Mouse (Mus musculus): ENCODE measurements around the gene Sash1. TPM values are rescaled to one million over a fixed set of nuclear protein-coding genes. Genes with fewer than 3 reads are reported as not detected.

The Sash1 gene
- polyA plus RNA-seq, 1 experiment from 2014 or later, result 5.5 TPM

GRCm38 (mm10) chr10:8785451-8786145, 100.3 kb downstream of the Sash1 start:
- H3K4me1 ChIP-seq (replicated peaks; ENCODE audit: insufficient read depth, low read length), result peaks cover 19% of the 10 kb centered on the region; the same call in 1 of the 2 replicates
- H3K27me3 ChIP-seq (ENCODE audit: insufficient read depth, low read length), result no peaks in the 10 kb centered on the region
- H3K9me3 ChIP-seq (replicated peaks; ENCODE audit: low read length), result no peaks in the 10 kb centered on the region
- TF ChIP-seq CTCF (IDR thresholded peaks at IDR 0.05; ENCODE audit: low read depth), result no peak
- peaks cover 11% of the 10 kb centered on the region for H3K36me3 ChIP-seq (ENCODE audit: insufficient read depth, low read length)
- ATAC-seq (replicated peaks; ENCODE audit: low FRiP score, low read depth) (0 out of 2 replicates have a peak, but pooled peaks have one; percentile 45), DNase-seq (ENCODE audit: low spot score) (peak; percentile 81)
- H3K4me3 ChIP-seq (replicated peaks; ENCODE audit: low read depth, low read length), result no peak overlapping the region
- no peak overlapping the region for H3K9ac ChIP-seq (ENCODE audit: low read depth, low read length)
- 20% methylated on average over 11 of the region's 11 CpGs for WGBS
- H3K4me2 ChIP-seq (ENCODE audit: low read length), result 0 out of 2 replicates have a peak overlapping the region, but pooled peaks have one; percentile 0
- H3K27ac ChIP-seq, result peak overlapping the region; percentile 67

- WGBS, result 65% methylated on average over 10 of the region's 10 CpGs
- Histone ChIP-seq H3K27ac (no peak overlapping the region), H3K9me3 (replicated peaks; ENCODE audit: low read length) (no peaks in the 10 kb centered on the region), H3K4me2 (ENCODE audit: low read length) (no peak overlapping the region), H3K36me3 (ENCODE audit: insufficient read depth, low read length) (peaks cover 21% of the 10 kb centered on the region), H3K9ac (ENCODE audit: low read depth, low read length) (no peak overlapping the region), H3K4me3 (replicated peaks; ENCODE audit: low read depth, low read length) (no peak overlapping the region), H3K27me3 (ENCODE audit: insufficient read depth, low read length) (no peaks in the 10 kb centered on the region), H3K4me1 (replicated peaks; ENCODE audit: insufficient read depth, low read length) (peaks cover 13% of the 10 kb centered on the region; the same call in 1 of the 2 replicates)
- no peak for TF ChIP-seq CTCF (IDR thresholded peaks at IDR 0.05; ENCODE audit: low read depth)
- peak; percentile 53 for DNase-seq (ENCODE audit: low spot score)
- no peak for ATAC-seq (replicated peaks; ENCODE audit: low FRiP score, low read depth)
Measured at GRCm38 (mm10) chr10:8781876-8782372, 103.9 kb downstream of the Sash1 start.

DNA sequence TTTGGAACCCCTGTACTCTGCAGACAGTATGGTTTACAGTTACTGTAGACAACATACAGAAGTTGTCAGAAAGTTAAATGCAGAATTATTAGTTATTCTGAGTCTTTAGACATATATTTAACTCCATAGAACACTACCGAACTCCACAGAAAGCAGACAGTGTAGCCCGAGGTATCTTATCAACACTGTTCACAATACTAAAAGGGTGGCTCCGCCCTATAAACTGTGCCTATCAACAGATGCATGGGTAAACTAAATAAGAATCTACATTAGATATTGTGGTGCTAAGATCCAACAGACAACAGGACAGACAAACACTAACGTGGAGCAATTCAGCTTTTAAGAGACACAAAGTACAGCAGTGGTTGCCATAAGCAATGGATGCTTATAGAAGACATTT, 106.0 kb downstream of the Sash1 start:
- H3K9me3 ChIP-seq (replicated peaks; ENCODE audit: low read length), result no peaks in the 10 kb centered on the region
- no peak for TF ChIP-seq CTCF (IDR thresholded peaks at IDR 0.05; ENCODE audit: low read depth)
- no peak overlapping the region for H3K27ac ChIP-seq
- H3K9ac ChIP-seq (ENCODE audit: low read depth, low read length), result no peak overlapping the region
- H3K4me1 ChIP-seq (replicated peaks; ENCODE audit: insufficient read depth, low read length), result no peaks in the 10 kb centered on the region
- H3K36me3 ChIP-seq (ENCODE audit: insufficient read depth, low read length), result peaks cover 25% of the 10 kb centered on the region
- no peaks in the 10 kb centered on the region for H3K27me3 ChIP-seq (ENCODE audit: insufficient read depth, low read length)
- 95% methylated on average over 4 of the region's 4 CpGs for WGBS
- DNase-seq (ENCODE audit: low spot score) (no peak), ATAC-seq (replicated peaks; ENCODE audit: low FRiP score, low read depth) (no peak)
- no peak overlapping the region for H3K4me2 ChIP-seq (ENCODE audit: low read length)
- H3K4me3 ChIP-seq (replicated peaks; ENCODE audit: low read depth, low read length), result no peak overlapping the region

DNA sequence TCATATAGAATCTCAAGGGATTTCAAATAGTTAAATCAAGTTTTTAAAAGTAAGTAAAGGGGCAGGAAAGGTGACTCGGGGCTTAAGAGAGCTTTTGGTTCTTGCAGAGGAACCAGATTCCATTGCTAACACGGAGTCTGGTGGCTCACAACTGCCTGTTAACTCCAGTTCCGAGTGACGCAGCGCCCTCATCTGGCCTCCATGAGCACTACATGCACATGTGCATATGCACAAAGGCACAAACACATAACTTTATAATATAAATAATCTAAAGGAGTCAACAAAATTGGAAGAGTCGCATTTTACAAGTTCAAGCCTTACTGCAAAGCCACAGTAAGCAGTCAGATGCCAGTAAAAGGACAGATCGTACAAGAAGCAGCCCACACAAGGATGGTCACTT, 107.0 kb downstream of the Sash1 start:
- 93% methylated on average over 7 of the region's 7 CpGs for WGBS
- peak; percentile 34; the same call in 1 of the 2 replicates for TF ChIP-seq CTCF (IDR thresholded peaks at IDR 0.05; ENCODE audit: low read depth)
- peaks cover 21% of the 10 kb centered on the region for H3K36me3 ChIP-seq (ENCODE audit: insufficient read depth, low read length)
- H3K9me3 ChIP-seq (replicated peaks; ENCODE audit: low read length), result no peaks in the 10 kb centered on the region
- H3K4me1 ChIP-seq (replicated peaks; ENCODE audit: insufficient read depth, low read length), result no peaks in the 10 kb centered on the region
- ATAC-seq (replicated peaks; ENCODE audit: low FRiP score, low read depth), result no peak
- DNase-seq (ENCODE audit: low spot score), result no peak
- no peak overlapping the region for H3K4me2 ChIP-seq (ENCODE audit: low read length)
- H3K27ac ChIP-seq, result no peak overlapping the region
- H3K27me3 ChIP-seq (ENCODE audit: insufficient read depth, low read length), result no peaks in the 10 kb centered on the region
- H3K4me3 ChIP-seq (replicated peaks; ENCODE audit: low read depth, low read length), result no peak overlapping the region
- H3K9ac ChIP-seq (ENCODE audit: low read depth, low read length), result no peak overlapping the region

- ATAC-seq (replicated peaks; ENCODE audit: low FRiP score, low read depth) (no peak), DNase-seq (ENCODE audit: low spot score) (no peak)
- Histone ChIP-seq H3K36me3 (ENCODE audit: insufficient read depth, low read length) (peaks cover 16% of the 10 kb centered on the region), H3K27me3 (ENCODE audit: insufficient read depth, low read length) (no peaks in the 10 kb centered on the region), H3K9me3 (replicated peaks; ENCODE audit: low read length) (no peaks in the 10 kb centered on the region), H3K4me3 (replicated peaks; ENCODE audit: low read depth, low read length) (no peak overlapping the region), H3K27ac (no peak overlapping the region), H3K9ac (ENCODE audit: low read depth, low read length) (no peak overlapping the region), H3K4me1 (replicated peaks; ENCODE audit: insufficient read depth, low read length) (no peaks in the 10 kb centered on the region; the same call in 1 of the 2 replicates), H3K4me2 (ENCODE audit: low read length) (no peak overlapping the region)
- WGBS, result 76% methylated on average over 12 of the region's 12 CpGs
- no peak for TF ChIP-seq CTCF (IDR thresholded peaks at IDR 0.05; ENCODE audit: low read depth)
Measured at GRCm38 (mm10) chr10:8777552-8778253, 108.2 kb downstream of the Sash1 start.

- no peak for TF ChIP-seq CTCF (IDR thresholded peaks at IDR 0.05; ENCODE audit: low read depth)
- H3K27me3 ChIP-seq (ENCODE audit: insufficient read depth, low read length), result no peaks in the 10 kb centered on the region
- H3K4me1 ChIP-seq (replicated peaks; ENCODE audit: insufficient read depth, low read length), result no peaks in the 10 kb centered on the region; the same call in 1 of the 2 replicates
- H3K9me3 ChIP-seq (replicated peaks; ENCODE audit: low read length), result no peaks in the 10 kb centered on the region
- peaks cover 16% of the 10 kb centered on the region for H3K36me3 ChIP-seq (ENCODE audit: insufficient read depth, low read length)
- DNase-seq (ENCODE audit: low spot score) (no peak), ATAC-seq (replicated peaks; ENCODE audit: low FRiP score, low read depth) (no peak)
- H3K4me3 ChIP-seq (replicated peaks; ENCODE audit: low read depth, low read length), result no peak overlapping the region
- no peak overlapping the region for H3K9ac ChIP-seq (ENCODE audit: low read depth, low read length)
- no peak overlapping the region for H3K4me2 ChIP-seq (ENCODE audit: low read length)
- H3K27ac ChIP-seq, result no peak overlapping the region
- 98% methylated on average over 2 of the region's 2 CpGs for WGBS
Measured at GRCm38 (mm10) chr10:8776791-8777190, 109.1 kb downstream of the Sash1 start.

All from kidney, postnatal 0 days (tissue).